Comparison of ENCODE assay signal across 17 mouse cellular contexts in genomic region chr13:8402324-8402873, GRCm38 (mm10).
"Had no signal": no experiment of that assay in that cellular context is flagged by ENCODE, and none has a peak within 500 bp of the region (broad histone marks: within the 10 kb centered on the region; RNA-seq: fewer than 3 reads in every experiment).

No protein-coding gene starts in this region.

- H3K9me3 ChIP-seq: lung, embryonic 15.5 days; megakaryocyte, embryonic 14.5 days; midbrain, embryonic 13.5 days; midbrain, embryonic 15.5 days; neural tube, embryonic 12.5 days; stomach, embryonic 15.5 days had no signal

- H3K4me3 ChIP-seq: lung, embryonic 15.5 days; megakaryocyte, embryonic 14.5 days; midbrain, embryonic 13.5 days; midbrain, embryonic 15.5 days; neural tube, embryonic 12.5 days; stomach, embryonic 15.5 days had no signal

- H3K4me2 ChIP-seq: lung, embryonic 15.5 days; midbrain, embryonic 11.5 days; midbrain, embryonic 13.5 days; midbrain, embryonic 15.5 days; neural tube, embryonic 12.5 days; stomach, embryonic 15.5 days had no signal

- H3K27ac ChIP-seq: lung, embryonic 15.5 days; macrophage; midbrain, embryonic 13.5 days; midbrain, embryonic 15.5 days; neural tube, embryonic 12.5 days; stomach, embryonic 15.5 days; stomach, postnatal 0 days had no signal

- H3K27me3 ChIP-seq: lung, embryonic 15.5 days; megakaryocyte, embryonic 14.5 days; midbrain, embryonic 13.5 days; midbrain, embryonic 15.5 days; neural tube, embryonic 12.5 days; stomach, embryonic 15.5 days had no signal

- H3K36me3 ChIP-seq: lung, embryonic 15.5 days; midbrain, embryonic 13.5 days; midbrain, embryonic 15.5 days; neural tube, embryonic 12.5 days; stomach, embryonic 15.5 days had no signal

- ATAC-seq: lung, postnatal 0 days; midbrain, embryonic 13.5 days; midbrain, embryonic 15.5 days had no signal

- H3K4me1 ChIP-seq: lung, embryonic 15.5 days; megakaryocyte, embryonic 14.5 days; midbrain, embryonic 13.5 days; midbrain, embryonic 15.5 days; neural tube, embryonic 12.5 days had no signal

- H3K9ac ChIP-seq: lung, embryonic 15.5 days; midbrain, embryonic 13.5 days; midbrain, embryonic 15.5 days; neural tube, embryonic 12.5 days; stomach, embryonic 15.5 days had no signal

- DNase-seq: lung, adult 2 months; lung, postnatal 14 days; lung, postnatal 36 days; right cerebral cortex, postnatal 14 days; thymus, adult 2 months; thymus, postnatal 25 days; thymus, postnatal 4 days had no signal
